Mouse (Mus musculus) kidney, postnatal 10 days (tissue): ENCODE measurements around the gene Fam172a.

Experiments
- DNase-seq: peaks from one replicate; pipeline ENCODE4 v3.0.0; 2021; ENCODE audit warnings: mixed read lengths

Fam172a gene

DNA sequence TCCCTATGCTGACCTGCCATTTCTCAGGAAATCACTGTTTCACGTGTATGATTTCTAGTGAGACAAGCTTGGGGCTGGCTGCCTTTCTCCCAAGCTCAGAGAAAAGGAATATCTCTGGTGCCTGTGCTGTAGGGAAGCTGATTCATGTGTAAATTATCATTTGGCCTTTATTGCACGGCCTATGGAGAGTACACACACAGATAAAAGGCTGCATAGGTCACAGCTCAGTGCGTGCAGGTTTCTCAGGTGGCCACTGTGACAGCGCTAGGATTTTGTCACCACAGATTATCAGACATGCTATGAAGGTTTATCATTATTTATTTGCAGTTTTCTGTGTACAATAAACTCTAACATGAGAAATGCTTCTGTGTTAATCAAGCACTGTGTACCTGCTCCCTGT lies 408.8 kb downstream of the Fam172a start:
- DNase-seq = no peak

DNA sequence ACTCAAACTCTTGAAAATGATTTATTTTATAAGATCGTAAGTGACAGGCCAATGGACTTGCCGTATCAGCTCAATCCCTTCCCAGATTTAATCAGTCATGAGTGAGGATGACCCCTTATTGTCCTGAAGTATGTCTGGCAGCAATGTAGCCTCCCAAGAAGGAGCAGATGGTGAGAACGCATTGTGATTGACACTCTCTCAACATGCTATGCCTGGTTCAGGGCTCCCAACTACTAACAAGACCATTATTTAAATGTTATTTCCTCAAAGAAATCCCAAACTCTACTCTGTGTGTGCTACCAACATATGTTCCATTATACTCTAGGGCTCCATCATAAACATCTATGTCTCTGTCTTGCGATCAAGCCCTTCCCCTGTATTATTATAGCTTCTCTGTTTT lies 412.1 kb downstream of the Fam172a start:
- no peak for DNase-seq

DNA sequence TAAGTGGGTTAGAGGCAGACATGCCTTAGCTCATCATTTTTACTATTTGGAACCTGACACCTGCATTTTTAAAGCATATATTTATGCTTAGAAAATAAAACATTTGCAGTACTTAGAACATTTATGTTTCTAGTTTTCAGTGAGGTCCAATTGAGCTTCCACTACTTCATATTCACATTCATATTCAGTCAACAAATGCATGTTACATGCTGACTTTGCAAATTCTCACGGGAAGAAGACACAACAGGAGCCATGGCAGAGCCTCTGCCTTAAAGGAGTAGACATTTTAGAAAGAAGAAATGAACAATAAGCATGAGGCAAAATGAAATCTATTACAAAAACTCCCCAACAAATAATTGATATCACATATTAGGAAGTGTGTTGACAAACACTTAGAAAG lies 416.9 kb downstream of the Fam172a start:
- DNase-seq = no peak

DNA sequence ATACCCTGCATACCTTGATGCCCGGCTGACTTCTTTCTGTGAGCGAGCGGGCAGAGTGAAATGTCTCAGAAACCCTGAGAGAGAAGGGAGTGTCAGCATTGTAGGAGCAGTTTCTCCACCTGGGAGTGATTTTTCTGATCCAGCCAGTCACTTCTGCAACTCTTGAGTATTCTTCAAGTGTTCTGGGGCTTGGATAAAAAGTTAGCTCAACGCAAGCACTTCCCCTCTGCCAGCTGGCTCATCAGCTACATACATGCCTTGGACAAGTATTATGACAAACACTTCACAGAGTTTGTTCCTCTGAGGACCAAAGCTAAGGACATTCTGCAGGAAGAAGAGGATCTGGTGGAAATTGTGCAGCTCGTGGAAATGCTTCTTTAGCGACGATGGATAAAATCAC lies 420.2 kb downstream of the Fam172a start:
- no peak for DNase-seq

GRCm38 (mm10) chr13:78123911-78124426 lies 422.1 kb downstream of the Fam172a start:
- DNase-seq = no peak

GRCm38 (mm10) chr13:78157465-78157864 lies 455.6 kb downstream of the Fam172a start:
- no peak for DNase-seq

- DNase-seq = no peak
These were observed 460.3 kb downstream of the Fam172a start for GRCm38 (mm10) chr13:78162149-78162548.

- DNase-seq = peak; percentile 73
These were observed 461.5 kb downstream of the Fam172a start for GRCm38 (mm10) chr13:78163087-78163958.

GRCm38 (mm10) chr13:78164941-78165340 lies 463.1 kb downstream of the Fam172a start:
- DNase-seq = no peak

GRCm38 (mm10) chr13:78168166-78168565 lies 466.3 kb downstream of the Fam172a start:
- DNase-seq = no peak

GRCm38 (mm10) chr13:78171320-78171719 lies 469.5 kb downstream of the Fam172a start:
- DNase-seq = peak; percentile 64

GRCm38 (mm10) chr13:78171984-78172636 lies 470.3 kb downstream of the Fam172a start:
- DNase-seq = no peak

GRCm38 (mm10) chr13:78172861-78173260 lies 471.0 kb downstream of the Fam172a start:
- no peak for DNase-seq

GRCm38 (mm10) chr13:78174191-78174590 lies 472.4 kb downstream of the Fam172a start:
- no peak for DNase-seq

GRCm38 (mm10) chr13:78174891-78175290 lies 473.1 kb downstream of the Fam172a start:
- DNase-seq = no peak

- peak; percentile 46 for DNase-seq
These were observed 474.1 kb downstream of the Fam172a start for GRCm38 (mm10) chr13:78175821-78176380.

- no peak for DNase-seq
These were observed 475.6 kb downstream of the Fam172a start for GRCm38 (mm10) chr13:78177381-78177950.

DNA sequence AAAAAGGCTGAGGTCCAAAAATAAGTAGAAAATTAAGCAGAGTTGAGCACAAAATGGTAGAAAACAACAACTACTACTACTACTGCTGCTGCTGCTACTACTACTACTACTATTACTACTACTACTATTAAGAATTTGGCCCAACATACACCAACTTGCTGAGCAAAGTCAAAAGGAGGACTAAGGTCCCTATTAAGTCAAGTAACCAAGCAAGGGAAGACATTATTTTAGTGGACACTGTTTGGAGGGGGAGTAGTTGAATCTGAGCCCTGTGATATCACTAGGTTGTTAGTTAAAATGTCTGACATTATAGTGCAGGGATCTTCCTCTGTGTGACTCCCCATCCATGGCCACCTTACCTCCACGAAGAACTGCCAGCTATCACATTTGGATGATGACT lies 476.2 kb downstream of the Fam172a start:
- no peak for DNase-seq

DNA sequence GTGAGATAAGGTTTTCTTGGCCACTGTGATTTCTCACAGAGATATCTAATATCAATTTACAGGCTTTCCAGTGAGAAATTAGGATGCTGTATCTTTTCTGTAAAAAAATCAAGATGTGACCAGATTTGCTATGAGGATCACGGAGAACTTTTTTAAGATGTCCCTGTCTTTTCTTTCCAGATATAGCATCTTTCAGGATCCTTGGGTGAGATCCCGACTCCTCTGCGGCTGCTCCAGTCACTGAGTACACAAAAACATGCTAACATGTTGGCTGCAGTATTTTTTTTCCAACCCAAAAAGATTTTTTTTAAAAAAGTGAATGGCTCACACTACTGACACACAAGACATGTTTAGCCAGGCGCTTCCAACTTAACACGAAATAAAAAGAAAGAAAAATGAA lies 476.9 kb downstream of the Fam172a start:
- DNase-seq = no peak

- peak; percentile 22 for DNase-seq
These were observed 477.7 kb downstream of the Fam172a start for GRCm38 (mm10) chr13:78179312-78180097.

DNA sequence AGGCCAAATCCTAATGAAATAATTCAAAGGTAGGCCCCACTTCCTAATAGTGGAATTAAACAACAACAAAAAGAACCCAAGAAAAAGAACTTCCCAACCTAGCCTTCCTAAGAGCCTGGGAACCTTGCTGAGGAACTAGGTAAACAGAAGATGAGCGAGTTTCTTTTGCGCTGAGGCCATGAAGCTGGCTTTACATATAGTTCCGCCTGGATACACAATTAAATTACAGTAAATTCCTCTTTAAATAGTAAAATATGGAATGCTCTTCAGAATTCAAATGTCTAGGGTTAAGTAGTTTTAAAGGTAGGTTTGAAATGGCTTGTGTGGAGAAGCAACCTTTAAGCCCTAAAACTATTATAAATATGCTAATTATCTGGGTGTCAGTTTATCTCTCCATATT lies 478.4 kb downstream of the Fam172a start:
- DNase-seq = no peak
